Mouse (Mus musculus) C2C12 (cell line): Measurements from ENCODE around the gene Triap1.

Experiments
- MAX ChIP-seq: IDR thresholded peaks from one replicate; pipeline ENCODE4 v1.6.1; 2011; ENCODE audit warnings: mild to moderate bottlenecking, control low read depth
- USF1 ChIP-seq: IDR thresholded peaks from one replicate; pipeline ENCODE4 v1.6.1; 2011; ENCODE audit warnings: low read depth, mild to moderate bottlenecking, control low read depth, moderate library complexity

GRCm38 (mm10) chr5:115347564-115347963, 6.5 kb downstream of the Triap1 start:
- TF ChIP-seq MAX (no peak), USF1 (no peak)
